Mouse (Mus musculus): Measurements from ENCODE around the gene Zfp330. TPM values are rescaled to one million over a fixed set of nuclear protein-coding genes. Genes with fewer than 3 reads are reported as not detected.

Gene Zfp330
- polyA plus RNA-seq, 1 experiment from 2014 or later: 43.7 TPM

Other genes with a start within 250 kb of the Zfp330 start
- 0.17 and 0.19 TPM in 2 replicates for gene Rnf150, start 89.2 kb upstream of the Zfp330 start, polyA plus RNA-seq (2016; fragmentation: Nextera tagmentation; extraction: Ambion mirVana)